Mouse (Mus musculus) hindbrain, embryonic 16.5 days (tissue): ENCODE results near the gene Atp2b2. TPM values are rescaled to one million over a fixed set of nuclear protein-coding genes. Genes with fewer than 3 reads are reported as not detected.

Experiments
- ATAC-seq: fragments of 200-750 bp; cut with Nextera tagmentation; 2 replicates; pipeline ENCODE4 v1.8.0; 2017; ENCODE audit warnings: moderate TSS enrichment, moderate library complexity
- H3K27ac ChIP-seq: fragments of 300-500 bp; sonication (generic); 2 replicates; pipeline ENCODE4 v1.5.1; 2014; ENCODE audit warnings: low read depth, mild to moderate bottlenecking, control low read depth, low read length, moderate library complexity
- H3K27me3 ChIP-seq: fragments of 300-500 bp; sonication (generic); replicated peaks from 2 replicates; pipeline ENCODE4 v1.6.1; 2014; ENCODE audit warnings: low read length; ENCODE audit not compliant: control insufficient read depth, insufficient read depth
- H3K36me3 ChIP-seq: fragments of 300-500 bp; sonication (generic); 2 replicates; pipeline ENCODE4 v1.6.1; 2014; ENCODE audit warnings: mild to moderate bottlenecking, low read length, moderate library complexity, mixed read lengths; ENCODE audit not compliant: control insufficient read depth, insufficient read depth
- H3K4me1 ChIP-seq: fragments of 300-500 bp; sonication (generic); 2 replicates; pipeline ENCODE4 v1.6.1; 2014; ENCODE audit warnings: low read depth, low read length; ENCODE audit not compliant: control insufficient read depth, insufficient read depth
- H3K4me2 ChIP-seq: fragments of 300-500 bp; sonication (generic); 2 replicates; pipeline ENCODE4 v1.6.1; 2014; ENCODE audit warnings: mild to moderate bottlenecking, low read length, control low read depth, moderate library complexity
- H3K4me3 ChIP-seq: fragments of 300-500 bp; sonication (generic); 2 replicates; pipeline ENCODE4 v1.5.1; 2014; ENCODE audit warnings: mild to moderate bottlenecking, low read length, control low read depth, moderate library complexity
- H3K9ac ChIP-seq: fragments of 300-500 bp; sonication (generic); 2 replicates; pipeline ENCODE4 v1.6.1; 2014; ENCODE audit warnings: low read depth, mild to moderate bottlenecking, control low read depth, low read length, moderate library complexity
- H3K9me3 ChIP-seq: fragments of 300-500 bp; sonication (generic); 2 replicates; pipeline ENCODE4 v1.6.1; 2014; ENCODE audit warnings: mild to moderate bottlenecking, low read length, moderate library complexity; ENCODE audit not compliant: control insufficient read depth
- WGBS: fragments of 180-500 bp; shearing (Covaris S2); extraction: QIAGEN DNeasy Blood & Tissue Kit; methylation state at CpG from one replicate; pipeline ENCODE4 v1.1.7; 2014; 5-methylcytosine and 5-hydroxymethylcytosine counted together
- polyA plus RNA-seq: library from polyadenylated mRNA; unstranded; fragments of >200 nt; fragmentation: Nextera tagmentation; extraction: Ambion mirVana; gene quantifications from 2 replicates; pipeline ENCODE4 v1.2.1, GENCODE M21; 2015

The Atp2b2 gene
- polyA plus RNA-seq, 1 experiment from 2014 or later: 42.3 TPM

- no peak overlapping the region for H3K4me3 ChIP-seq
- H3K9ac ChIP-seq: no peak overlapping the region
- no peak for ATAC-seq
- H3K27me3 ChIP-seq: no peaks in the 10 kb centered on the region
- H3K9me3 ChIP-seq: no peaks in the 10 kb centered on the region
- H3K36me3 ChIP-seq: no peaks in the 10 kb centered on the region
- WGBS: 97% methylated on average over 4 of the region's 4 CpGs
- no peak overlapping the region for H3K4me2 ChIP-seq
- H3K4me1 ChIP-seq: peaks cover 8% of the 10 kb centered on the region
- H3K27ac ChIP-seq: no peak overlapping the region
Measured at GRCm38 (mm10) chr6:113896023-113896422, 146.4 kb downstream of the Atp2b2 start.

- no peaks in the 10 kb centered on the region for H3K36me3 ChIP-seq
- H3K27ac ChIP-seq: no peak overlapping the region
- ATAC-seq: no peak
- WGBS: 80% methylated on average over 3 of the region's 3 CpGs
- H3K27me3 ChIP-seq: no peaks in the 10 kb centered on the region
- no peak overlapping the region for H3K9ac ChIP-seq
- H3K4me3 ChIP-seq: no peak overlapping the region
- no peaks in the 10 kb centered on the region for H3K9me3 ChIP-seq
- no peak overlapping the region for H3K4me2 ChIP-seq
- peaks cover 16% of the 10 kb centered on the region for H3K4me1 ChIP-seq
Measured at GRCm38 (mm10) chr6:113894008-113894407, 148.4 kb downstream of the Atp2b2 start.

- peak overlapping the region; percentile 69 for H3K4me3 ChIP-seq
- H3K9me3 ChIP-seq: no peaks in the 10 kb centered on the region
- no peaks in the 10 kb centered on the region for H3K27me3 ChIP-seq
- ATAC-seq: peak; percentile 14
- peaks cover 24% of the 10 kb centered on the region for H3K4me1 ChIP-seq
- WGBS: 39% methylated on average over 13 of the region's 13 CpGs
- H3K36me3 ChIP-seq: no peaks in the 10 kb centered on the region
- peak overlapping the region; percentile 81; the same call in 1 of the 2 replicates for H3K9ac ChIP-seq
- H3K4me2 ChIP-seq: peak overlapping the region; percentile 86
- peak overlapping the region; percentile 89 for H3K27ac ChIP-seq
Measured at GRCm38 (mm10) chr6:113892091-113892674, 150.2 kb downstream of the Atp2b2 start.

- H3K27me3 ChIP-seq: no peaks in the 10 kb centered on the region
- peak overlapping the region; percentile 69 for H3K4me3 ChIP-seq
- ATAC-seq: peak; percentile 83
- no peaks in the 10 kb centered on the region for H3K9me3 ChIP-seq
- peak overlapping the region; percentile 81 for H3K9ac ChIP-seq
- peak overlapping the region; percentile 89 for H3K27ac ChIP-seq
- no peaks in the 10 kb centered on the region for H3K36me3 ChIP-seq
- WGBS: under 1% methylated on average over 42 of the region's 49 CpGs
- H3K4me2 ChIP-seq: peak overlapping the region; percentile 86
- peaks cover 24% of the 10 kb centered on the region for H3K4me1 ChIP-seq
Measured at GRCm38 (mm10) chr6:113891225-113891967, 151.0 kb downstream of the Atp2b2 start.

GRCm38 (mm10) chr6:113890858-113891213, 151.6 kb downstream of the Atp2b2 start:
- H3K27me3 ChIP-seq: no peaks in the 10 kb centered on the region
- WGBS: 1% methylated on average over 10 of the region's 10 CpGs
- H3K9ac ChIP-seq: peak overlapping the region; percentile 81
- H3K4me2 ChIP-seq: peak overlapping the region; percentile 86
- ATAC-seq: peak; percentile 43
- peak overlapping the region; percentile 69 for H3K4me3 ChIP-seq
- peak overlapping the region; percentile 89 for H3K27ac ChIP-seq
- no peaks in the 10 kb centered on the region for H3K9me3 ChIP-seq
- no peaks in the 10 kb centered on the region for H3K36me3 ChIP-seq
- peaks cover 24% of the 10 kb centered on the region for H3K4me1 ChIP-seq

GRCm38 (mm10) chr6:113890023-113890857, 152.2 kb downstream of the Atp2b2 start:
- no peaks in the 10 kb centered on the region for H3K9me3 ChIP-seq
- peak; percentile 17 for ATAC-seq
- peaks cover 24% of the 10 kb centered on the region for H3K4me1 ChIP-seq
- peak overlapping the region; percentile 89 for H3K27ac ChIP-seq
- H3K4me3 ChIP-seq: peak overlapping the region; percentile 69
- H3K4me2 ChIP-seq: peak overlapping the region; percentile 86
- no peaks in the 10 kb centered on the region for H3K36me3 ChIP-seq
- WGBS: 7% methylated on average over 16 of the region's 16 CpGs
- H3K9ac ChIP-seq: peak overlapping the region; percentile 81
- no peaks in the 10 kb centered on the region for H3K27me3 ChIP-seq

GRCm38 (mm10) chr6:113889180-113889579, 153.2 kb downstream of the Atp2b2 start:
- Histone ChIP-seq H3K27me3 (no peaks in the 10 kb centered on the region), H3K4me2 (peak overlapping the region; percentile 86), H3K4me3 (peak overlapping the region; percentile 69), H3K9me3 (no peaks in the 10 kb centered on the region), H3K4me1 (peaks cover 24% of the 10 kb centered on the region), H3K9ac (peak overlapping the region; percentile 81; the same call in 1 of the 2 replicates), H3K27ac (no peak overlapping the region), H3K36me3 (no peaks in the 10 kb centered on the region)
- no peak for ATAC-seq
- WGBS: 52% methylated on average over 3 of the region's 3 CpGs

- Histone ChIP-seq H3K9me3 (no peaks in the 10 kb centered on the region), H3K4me2 (no peak overlapping the region), H3K4me3 (no peak overlapping the region), H3K4me1 (peaks cover 20% of the 10 kb centered on the region), H3K36me3 (no peaks in the 10 kb centered on the region), H3K27ac (no peak overlapping the region), H3K27me3 (no peaks in the 10 kb centered on the region), H3K9ac (no peak overlapping the region)
- no peak for ATAC-seq
Measured at GRCm38 (mm10) chr6:113886886-113887285, 155.5 kb downstream of the Atp2b2 start.

GRCm38 (mm10) chr6:113884806-113885205, 157.6 kb downstream of the Atp2b2 start:
- no peak overlapping the region; the same call in 1 of the 2 replicates for H3K9ac ChIP-seq
- no peak overlapping the region for H3K27ac ChIP-seq
- H3K27me3 ChIP-seq: no peaks in the 10 kb centered on the region
- 74% methylated on average over 4 of the region's 4 CpGs for WGBS
- no peak overlapping the region for H3K4me2 ChIP-seq
- H3K9me3 ChIP-seq: no peaks in the 10 kb centered on the region
- peaks cover 16% of the 10 kb centered on the region for H3K4me1 ChIP-seq
- no peaks in the 10 kb centered on the region for H3K36me3 ChIP-seq
- no peak for ATAC-seq
- H3K4me3 ChIP-seq: no peak overlapping the region
